Mouse (Mus musculus) thymus, adult 2 months (tissue): ENCODE measurements around the gene Hk2. TPM values are rescaled to one million over a fixed set of nuclear protein-coding genes. Genes with fewer than 3 reads are reported as not detected.

ENCODE experiments used
- DNase-seq: peaks from one replicate; pipeline ENCODE4 v3.0.0; 2021
- H3K27ac ChIP-seq: fragments of 200-500 bp; 2 replicates; pipeline ENCODE4 v1.5.1; 2012; ENCODE audit warnings: low read length, control low read depth; ENCODE audit not compliant: control insufficient read depth, insufficient read depth
- H3K27me3 ChIP-seq: fragments of 200-500 bp; 2 replicates; pipeline ENCODE4 v1.6.1; 2012; ENCODE audit warnings: mild to moderate bottlenecking, low read length, moderate library complexity, mixed read lengths; ENCODE audit not compliant: control insufficient read depth, insufficient read depth
- H3K36me3 ChIP-seq: fragments of 200-500 bp; 2 replicates; pipeline ENCODE4 v1.6.1; 2012; ENCODE audit warnings: mild to moderate bottlenecking, low read length, moderate library complexity; ENCODE audit not compliant: control insufficient read depth, insufficient read depth
- H3K4me1 ChIP-seq: fragments of 200-500 bp; replicated peaks from 2 replicates; pipeline ENCODE4 v1.6.1; 2012; ENCODE audit warnings: low read length; ENCODE audit not compliant: control insufficient read depth, insufficient read depth
- H3K4me3 ChIP-seq: fragments of 200-500 bp; 2 replicates; pipeline ENCODE4 v1.5.1; 2012; ENCODE audit warnings: mild to moderate bottlenecking, low read length, control low read depth, moderate library complexity; ENCODE audit not compliant: control insufficient read depth, insufficient read depth
- CTCF ChIP-seq: fragments of 200-500 bp; IDR thresholded peaks from 2 replicates; pipeline ENCODE4 v1.5.1; 2012; ENCODE audit warnings: mild to moderate bottlenecking, control low read depth, low read length, moderate library complexity, borderline replicate concordance; ENCODE audit not compliant: control insufficient read depth, poor library complexity, insufficient read depth; ENCODE audit errors: extremely low read depth
- POLR2A ChIP-seq: fragments of 200-500 bp; IDR thresholded peaks from 2 replicates; pipeline ENCODE4 v1.6.1; 2012; ENCODE audit warnings: mild to moderate bottlenecking, low read length, control low read depth, moderate library complexity; ENCODE audit not compliant: control insufficient read depth, poor library complexity, insufficient read depth; ENCODE audit errors: extremely low read depth
- whole genome bisulfite sequencing: fragments of 180-500 bp; shearing (Covaris S2); methylation state at CpG from one replicate; pipeline ENCODE4 v1.1.7; 2018; 5-methylcytosine and 5-hydroxymethylcytosine counted together
- polyA plus RNA-seq: library from polyadenylated mRNA; depleted of rRNA; stranded (reverse); fragments of >200 nt; gene quantifications from 2 replicates; pipeline ENCODE4 v1.2.3, GENCODE M21; 2012

Gene Hk2
- polyA plus RNA-seq, 1 experiment: 6.7 TPM

DNA sequence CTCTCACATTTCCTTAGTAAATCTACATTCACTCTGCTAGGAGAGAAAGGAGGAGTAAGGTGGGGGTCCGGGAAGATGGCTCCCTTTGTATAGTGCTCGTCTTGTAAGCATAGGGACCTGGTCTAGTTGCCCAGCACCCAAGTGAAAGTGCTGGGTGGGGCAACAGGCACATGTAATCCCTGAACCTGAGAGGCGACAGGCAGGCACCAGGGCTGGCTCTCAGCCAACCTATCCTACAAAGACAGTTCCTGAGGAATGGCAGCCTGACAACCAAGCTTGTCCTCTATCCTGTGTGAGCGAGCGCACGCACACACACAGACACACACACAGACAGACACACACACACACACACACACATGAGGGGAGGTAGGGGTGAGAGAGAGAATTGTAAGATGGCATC, 32.2 kb upstream of the Hk2 start:
- Histone ChIP-seq H3K4me1 (no peaks in the 10 kb centered on the region), H3K27me3 (no peaks in the 10 kb centered on the region), H3K36me3 (no peaks in the 10 kb centered on the region), H3K4me3 (no peak overlapping the region), H3K27ac (no peak overlapping the region)
- TF ChIP-seq CTCF (no peak), POLR2A (no peak)
- 92% methylated on average over 6 of the region's 6 CpGs for WGBS
- DNase-seq: no peak

DNA sequence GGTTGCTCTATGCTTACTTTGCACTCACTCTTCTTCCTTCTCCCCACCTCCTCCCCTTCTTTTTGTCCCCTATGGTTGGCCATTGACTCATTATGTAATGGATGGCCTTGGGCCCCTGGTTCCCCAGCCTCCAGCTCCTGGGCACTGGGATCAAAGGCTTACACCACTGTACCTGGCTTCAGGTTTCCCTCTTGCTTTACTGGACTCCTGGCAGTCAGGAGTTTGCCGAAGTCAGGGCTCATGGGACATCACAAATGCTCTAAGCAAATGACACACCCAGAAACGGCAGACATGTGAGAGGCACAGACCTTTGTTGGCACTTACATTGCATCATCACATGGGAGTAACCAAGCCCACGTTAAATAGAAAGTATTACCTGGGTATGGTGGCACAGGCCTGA, 31.6 kb upstream of the Hk2 start:
- no peak for DNase-seq
- WGBS: 87% methylated on average over 3 of the region's 3 CpGs
- Histone ChIP-seq H3K4me3 (no peak overlapping the region), H3K27me3 (no peaks in the 10 kb centered on the region), H3K27ac (no peak overlapping the region), H3K4me1 (no peaks in the 10 kb centered on the region), H3K36me3 (no peaks in the 10 kb centered on the region)
- TF ChIP-seq POLR2A (no peak), CTCF (no peak)

GRCm38 (mm10) chr6:82804984-82805383, 30.7 kb upstream of the Hk2 start:
- no peaks in the 10 kb centered on the region for H3K27me3 ChIP-seq
- no peak overlapping the region for H3K4me3 ChIP-seq
- no peaks in the 10 kb centered on the region for H3K36me3 ChIP-seq
- no peaks in the 10 kb centered on the region for H3K4me1 ChIP-seq
- TF ChIP-seq CTCF (no peak), POLR2A (no peak)
- H3K27ac ChIP-seq: no peak overlapping the region
- WGBS: 74% methylated on average over 3 of the region's 3 CpGs
- DNase-seq: no peak

DNA sequence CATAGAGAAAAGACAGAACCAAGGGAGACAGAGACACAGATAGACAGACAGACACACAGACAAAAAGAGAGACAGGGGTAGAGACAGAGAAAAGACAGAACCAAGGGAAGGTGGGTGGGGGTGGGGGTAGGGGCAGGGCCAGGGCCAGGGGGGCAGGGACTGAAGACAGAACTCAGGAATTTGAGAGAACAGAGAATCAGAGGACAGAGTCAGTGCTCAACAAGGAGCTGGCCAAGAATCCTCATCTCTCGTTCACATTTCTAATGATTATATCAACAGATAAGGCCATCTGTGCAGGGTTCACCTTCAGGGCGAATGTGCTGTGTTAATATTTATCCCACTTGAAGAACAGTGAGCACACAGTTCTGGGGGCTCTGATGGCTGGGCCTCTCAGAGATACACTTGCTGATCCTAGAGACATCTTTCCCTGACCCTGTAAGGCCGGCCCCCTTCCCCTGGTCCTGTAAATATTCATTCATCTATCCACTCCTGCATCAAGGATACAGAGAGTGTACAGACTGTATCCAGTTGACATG, 24.0 kb upstream of the Hk2 start:
- WGBS: 67% methylated on average over 3 of the region's 3 CpGs
- no peaks in the 10 kb centered on the region for H3K4me1 ChIP-seq
- TF ChIP-seq POLR2A: no peak
- no peak for TF ChIP-seq CTCF
- no peaks in the 10 kb centered on the region for H3K36me3 ChIP-seq
- H3K4me3 ChIP-seq: no peak overlapping the region
- H3K27ac ChIP-seq: no peak overlapping the region
- H3K27me3 ChIP-seq: no peaks in the 10 kb centered on the region
- no peak for DNase-seq

- H3K27me3 ChIP-seq: no peaks in the 10 kb centered on the region
- no peak for DNase-seq
- no peak overlapping the region for H3K27ac ChIP-seq
- no peak for TF ChIP-seq CTCF
- TF ChIP-seq POLR2A: no peak
- WGBS: 43% methylated on average over 5 of the region's 5 CpGs
- H3K4me1 ChIP-seq: no peaks in the 10 kb centered on the region
- no peak overlapping the region for H3K4me3 ChIP-seq
- H3K36me3 ChIP-seq: no peaks in the 10 kb centered on the region
These were observed 23.1 kb upstream of the Hk2 start for GRCm38 (mm10) chr6:82797300-82797839.

DNA sequence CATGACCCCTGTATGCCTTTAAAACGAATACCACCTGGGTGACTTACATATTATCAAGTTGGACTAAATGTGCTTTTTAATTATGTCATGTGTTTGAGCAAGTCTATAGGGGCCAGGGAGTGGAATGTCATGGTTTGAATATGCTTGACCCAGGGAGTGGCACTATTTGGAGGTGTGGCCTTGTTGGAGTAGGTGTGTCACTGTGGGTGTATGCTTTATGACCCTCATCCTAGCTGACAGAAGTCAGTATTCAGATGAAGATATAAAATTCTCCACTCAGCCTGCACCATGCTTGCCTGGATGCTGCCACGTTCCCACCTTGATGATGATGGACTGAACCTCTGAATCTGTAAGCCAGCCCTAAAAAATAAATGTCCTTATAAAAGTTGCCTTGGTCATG, 16.6 kb upstream of the Hk2 start:
- Histone ChIP-seq H3K27ac (no peak overlapping the region), H3K36me3 (no peaks in the 10 kb centered on the region), H3K27me3 (no peaks in the 10 kb centered on the region), H3K4me3 (no peak overlapping the region), H3K4me1 (no peaks in the 10 kb centered on the region)
- DNase-seq: no peak
- 96% methylated on average over 2 of the region's 2 CpGs for WGBS
- TF ChIP-seq POLR2A (no peak), CTCF (no peak)

- 88% methylated on average over 4 of the region's 4 CpGs for WGBS
- Histone ChIP-seq H3K4me1 (no peaks in the 10 kb centered on the region; the same call in none of the 2 replicates), H3K27ac (no peak overlapping the region), H3K4me3 (no peak overlapping the region), H3K27me3 (no peaks in the 10 kb centered on the region), H3K36me3 (no peaks in the 10 kb centered on the region)
- DNase-seq: no peak
- TF ChIP-seq CTCF (no peak), POLR2A (no peak)
These were observed 9.7 kb upstream of the Hk2 start for GRCm38 (mm10) chr6:82783906-82784305.
